20 mouse cellular contexts compared by ENCODE assay signal in genomic region chr3:110847222-110847621, GRCm38 (mm10).
"Had no signal": no experiment of that assay in that cellular context is flagged by ENCODE, and none has a peak within 500 bp of the region (broad histone marks: within the 10 kb centered on the region; RNA-seq: fewer than 3 reads in every experiment).

No protein-coding gene starts in this region.

- ATAC-seq: lung, postnatal 0 days; midbrain, embryonic 15.5 days had no signal

- DNase-seq: kidney, postnatal 25 days; layer of hippocampus, adult 9-11 months; liver; liver, embryonic 13.5 days; lung, embryonic 14.5 days; retina, postnatal 1 day; right cerebral cortex, postnatal 4 days; thymus, adult 2 months; thymus, postnatal 14 days had no signal

- H3K9me3 ChIP-seq: limb, embryonic 10.5 days; limb, embryonic 13.5 days; liver, embryonic 13.5 days; midbrain, embryonic 12.5 days; midbrain, embryonic 15.5 days; neural tube, embryonic 12.5 days; neural tube, embryonic 15.5 days had no signal

- H3K4me1 ChIP-seq: limb, embryonic 10.5 days; limb, embryonic 13.5 days; liver, embryonic 13.5 days; midbrain, embryonic 12.5 days; midbrain, embryonic 15.5 days; neural tube, embryonic 12.5 days; neural tube, embryonic 15.5 days had no signal

- H3K4me2 ChIP-seq: limb, embryonic 13.5 days; liver, embryonic 13.5 days; lung, embryonic 14.5 days; midbrain, embryonic 12.5 days; midbrain, embryonic 15.5 days; neural tube, embryonic 12.5 days; neural tube, embryonic 15.5 days had no signal

- H3K36me3 ChIP-seq: limb, embryonic 10.5 days; limb, embryonic 13.5 days; liver, embryonic 13.5 days; midbrain, embryonic 12.5 days; midbrain, embryonic 15.5 days; neural tube, embryonic 12.5 days; neural tube, embryonic 15.5 days had no signal

- H3K27ac ChIP-seq: kidney, postnatal 0 days; layer of hippocampus, adult 2 months; limb, embryonic 10.5 days; limb, embryonic 13.5 days; liver, embryonic 13.5 days; macrophage; midbrain, embryonic 12.5 days; midbrain, embryonic 15.5 days; neural tube, embryonic 12.5 days; neural tube, embryonic 15.5 days; stomach, postnatal 0 days had no signal

- H3K9ac ChIP-seq: limb, embryonic 13.5 days; liver, embryonic 13.5 days; lung, embryonic 14.5 days; midbrain, embryonic 12.5 days; midbrain, embryonic 15.5 days; neural tube, embryonic 12.5 days; neural tube, embryonic 15.5 days had no signal

- H3K4me3 ChIP-seq: layer of hippocampus, adult 2 months; limb, embryonic 10.5 days; limb, embryonic 13.5 days; liver, embryonic 13.5 days; midbrain, embryonic 12.5 days; midbrain, embryonic 15.5 days; neural tube, embryonic 12.5 days; neural tube, embryonic 15.5 days had no signal

- H3K27me3 ChIP-seq: limb, embryonic 13.5 days; liver, embryonic 13.5 days; midbrain, embryonic 12.5 days; midbrain, embryonic 15.5 days; neural tube, embryonic 12.5 days; neural tube, embryonic 15.5 days had no signal
